Mouse (Mus musculus) adrenal gland, adult 18-20 months (tissue): ENCODE results near the gene Sike1. TPM values are rescaled to one million over a fixed set of nuclear protein-coding genes. Genes with fewer than 3 reads are reported as not detected.

Source experiments
- DNase-seq, 2 experiments: peaks; one replicate each; pipeline ENCODE4 v3.0.0; 2021 to 2022; ENCODE audit warnings: low spot score in 2 of 2
- long read RNA-seq, 2 experiments: library from polyadenylated mRNA; stranded (forward); transcript quantifications; one replicate each; pipeline ENCODE4 v2.0.0; 2021
- total RNA-seq, 2 experiments: library from RNA; stranded (reverse); gene quantifications; 1 replicate in 1 of 2; 2 replicates in 1 of 2; pipeline ENCODE4 v1.2.3; 2021

Sike1 gene
- total RNA-seq: 10 to 100 TPM; 62.0 to 70.6 TPM
- long read RNA-seq, experiment 1, full-length matches to known transcripts: 26 of 31 reads
- long read RNA-seq, experiment 1, partial matches to known transcripts: 1 of 31 reads
- long read RNA-seq, experiment 1, other reads (novel, unspliced or antisense): 4 of 31 reads
- long read RNA-seq, experiment 2, full-length matches to known transcripts: 59 of 66 reads
- long read RNA-seq, experiment 2, partial matches to known transcripts: 3 of 66 reads
- long read RNA-seq, experiment 2, other reads (novel, unspliced or antisense): 4 of 66 reads

DNA sequence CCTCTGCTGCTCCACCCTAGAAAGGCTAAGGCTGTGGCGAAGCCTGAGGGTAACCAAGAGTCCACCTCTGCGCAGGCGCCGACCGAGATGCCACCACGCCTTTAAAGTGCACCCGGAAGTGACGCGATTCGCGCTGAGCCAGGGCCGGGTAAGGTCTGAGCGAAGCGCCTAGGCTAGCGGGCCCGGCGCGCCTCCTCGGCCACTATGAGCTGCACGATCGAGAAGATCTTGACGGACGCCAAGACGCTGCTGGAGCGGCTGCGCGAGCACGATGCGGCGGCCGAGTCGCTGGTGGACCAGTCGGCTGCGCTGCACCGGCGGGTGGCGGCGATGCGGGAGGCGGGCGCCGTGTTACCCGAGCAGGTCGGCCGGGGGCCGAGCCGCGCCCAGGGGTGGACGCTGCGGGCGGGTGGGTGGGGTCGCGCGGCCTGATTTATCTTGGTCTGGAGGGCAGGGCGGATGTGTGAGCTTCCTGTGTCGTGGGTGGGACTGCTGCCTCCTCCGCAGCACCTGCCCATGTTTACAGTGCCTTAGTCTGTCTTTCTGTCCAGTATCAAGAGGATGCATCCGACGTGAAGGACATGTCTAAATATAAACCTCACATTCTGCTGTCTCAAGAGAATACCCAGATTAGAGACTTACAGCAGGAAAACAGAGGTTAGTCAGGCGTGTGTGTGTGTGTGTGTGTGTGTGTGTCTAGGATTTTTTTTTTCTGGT, at the start of gene Sike1:
Gene Sike1 (plus strand): TSS at position 104 of the 717 bp plus-strand sequence.
- DNase-seq: peak; percentile 95 to 96

- DNase-seq: no peak
These were observed 49.2 kb upstream of the Sike1 start for GRCm38 (mm10) chr3:102946312-102946711.

GRCm38 (mm10) chr3:102946861-102947260, 48.6 kb upstream of the Sike1 start:
- no peak for DNase-seq

GRCm38 (mm10) chr3:102954476-102954875, 41.0 kb upstream of the Sike1 start:
- no peak for DNase-seq

DNA sequence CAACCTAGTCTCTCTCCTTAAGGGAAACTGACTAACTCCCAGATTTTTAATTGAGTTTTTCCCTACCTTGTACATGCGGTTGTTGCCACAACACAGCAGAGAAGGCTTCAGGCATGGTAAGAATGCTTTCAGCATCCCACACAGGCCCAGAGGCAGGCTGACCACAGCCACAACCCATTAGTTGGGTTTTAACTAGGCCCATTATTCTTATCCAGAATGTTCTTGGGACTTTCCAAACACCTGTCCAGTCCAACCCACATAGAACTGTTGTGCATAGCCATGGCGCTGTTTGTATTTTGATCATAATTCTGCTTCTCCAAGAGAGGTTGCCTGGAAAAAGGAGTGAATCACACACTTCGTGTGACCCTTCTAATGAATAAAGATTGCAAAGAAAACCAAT, 40.4 kb upstream of the Sike1 start:
- DNase-seq: no peak

- no peak for DNase-seq
These were observed 39.9 kb upstream of the Sike1 start for GRCm38 (mm10) chr3:102955596-102955995.

DNA sequence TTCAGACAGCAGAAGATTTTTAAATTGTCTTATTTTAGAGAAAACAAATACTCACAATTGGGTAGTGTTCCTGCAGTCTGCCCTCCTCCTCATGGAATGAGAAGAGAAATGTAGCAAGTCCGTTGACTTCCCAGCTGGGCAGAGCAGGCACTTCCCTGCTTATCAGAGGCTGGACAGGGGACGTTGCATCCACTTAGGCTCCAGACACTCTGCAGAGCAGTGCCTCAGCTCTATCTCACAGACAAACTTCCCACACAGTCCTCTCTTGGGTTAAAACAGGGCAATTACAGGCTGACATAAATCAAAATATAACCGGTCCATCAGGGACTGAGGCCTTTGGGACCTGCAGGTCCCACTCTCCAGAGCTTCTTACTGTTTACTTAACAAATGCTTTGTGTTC, 31.5 kb upstream of the Sike1 start, which contains the start of gene Nr1h5:
Gene Nr1h5 (minus strand): TSS at position 101 of the 400 bp plus-strand sequence.
- DNase-seq: no peak

DNA sequence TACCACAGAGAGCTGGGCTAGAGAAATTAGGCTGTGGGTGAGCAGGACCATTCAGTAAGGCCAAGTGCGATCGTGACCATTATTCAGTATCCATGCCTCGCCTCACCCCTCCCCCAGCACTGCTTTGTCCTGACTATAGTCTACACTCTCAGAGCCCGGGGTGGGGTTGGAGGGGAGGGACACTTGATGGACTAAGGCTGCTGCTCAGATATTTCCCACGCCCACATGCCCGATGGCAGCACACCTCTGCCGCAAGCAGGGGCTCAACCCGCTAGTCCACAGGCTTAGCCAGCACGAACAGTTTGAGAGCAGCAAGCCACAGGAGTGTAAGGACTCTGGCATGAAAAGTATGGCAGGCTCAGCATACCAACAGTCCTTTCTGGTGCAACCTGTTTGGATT, 25.4 kb upstream of the Sike1 start:
- DNase-seq: no peak

GRCm38 (mm10) chr3:102970508-102970907, 25.0 kb upstream of the Sike1 start:
- DNase-seq: no peak

DNA sequence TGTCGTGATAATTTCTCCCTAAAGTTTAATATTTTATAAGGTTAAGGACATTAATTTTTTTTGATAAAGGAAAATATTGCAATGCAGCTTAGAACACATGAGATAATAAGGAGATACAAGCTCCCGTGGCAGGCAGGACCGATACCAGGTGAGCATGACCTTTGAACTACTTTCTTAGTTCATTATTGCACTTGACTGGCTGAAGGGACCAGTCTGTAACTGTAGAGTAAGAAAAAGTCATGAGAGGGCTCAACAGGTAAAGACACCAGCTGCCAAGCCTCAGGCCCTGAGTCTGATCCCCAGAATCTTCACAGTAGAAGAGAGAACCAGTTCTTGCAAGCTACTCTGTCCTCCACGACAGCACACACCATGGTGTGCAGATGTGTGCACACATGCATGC, 18.6 kb upstream of the Sike1 start:
- DNase-seq: no peak

DNA sequence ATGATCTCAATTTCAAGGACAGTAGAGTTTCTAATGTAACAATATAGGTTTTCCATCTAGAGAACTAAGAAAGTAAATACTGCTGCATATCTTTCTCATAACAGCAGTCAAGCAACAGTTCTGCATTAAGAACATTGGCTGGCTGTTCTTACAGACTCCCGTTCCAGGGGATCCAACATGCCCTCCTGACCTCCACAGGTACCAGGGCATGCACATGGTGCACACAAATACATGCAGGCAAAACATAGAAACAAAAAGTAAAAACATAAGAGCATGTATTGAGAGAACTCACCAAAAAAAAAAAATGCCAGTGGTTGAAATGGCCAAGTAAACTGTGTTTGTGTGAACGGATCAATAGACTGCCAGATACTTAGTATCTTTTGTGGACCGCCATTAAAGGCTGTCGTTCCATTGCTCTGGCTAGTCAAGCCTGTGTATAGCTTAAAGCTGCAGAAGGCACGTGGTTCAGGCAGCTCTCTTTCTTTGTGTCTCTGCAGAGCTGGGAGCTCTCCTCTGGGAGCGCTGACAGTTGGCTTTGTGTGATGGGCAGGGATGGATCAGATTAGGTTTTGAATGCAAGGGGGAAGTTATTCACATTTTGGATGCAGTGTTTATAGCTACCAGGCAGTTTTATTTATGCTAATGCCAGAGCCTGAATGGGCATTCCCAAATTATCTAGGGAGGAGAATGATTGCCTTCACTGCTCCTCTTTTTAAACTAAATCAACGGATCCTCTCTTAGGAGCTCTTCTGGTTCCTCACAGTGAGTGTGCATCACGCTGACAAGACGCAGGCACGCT, 15.8 kb upstream of the Sike1 start:
- no peak for DNase-seq

GRCm38 (mm10) chr3:102980349-102980736, 15.2 kb upstream of the Sike1 start:
- no peak for DNase-seq

- DNase-seq: no peak
These were observed 4.5 kb upstream of the Sike1 start for GRCm38 (mm10) chr3:102991041-102991440.

DNA sequence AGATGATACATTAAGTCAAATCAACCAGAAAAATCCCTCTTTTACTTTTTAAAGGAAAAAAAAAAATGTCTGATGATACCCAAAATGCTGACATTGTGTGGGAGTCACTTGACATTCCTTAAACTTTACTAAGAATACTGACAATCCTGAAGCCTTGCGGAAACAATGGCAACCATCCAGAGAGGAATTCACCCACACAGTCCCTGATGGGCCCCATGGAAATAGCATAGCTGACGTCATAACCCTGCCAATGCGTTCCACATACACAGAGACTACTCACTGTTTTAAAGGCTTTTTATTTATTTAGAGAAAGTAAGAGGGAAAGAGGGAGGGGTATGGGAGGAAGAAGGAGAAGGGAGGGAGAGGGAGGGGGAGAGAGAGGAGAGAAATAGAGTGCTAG, 2.6 kb upstream of the Sike1 start:
- DNase-seq: no peak

GRCm38 (mm10) chr3:102995233-102995604, 289 bp upstream of the Sike1 start:
- no peak for DNase-seq

- DNase-seq: no peak
These were observed 1.5 kb downstream of the Sike1 start for GRCm38 (mm10) chr3:102997036-102997435.

DNA sequence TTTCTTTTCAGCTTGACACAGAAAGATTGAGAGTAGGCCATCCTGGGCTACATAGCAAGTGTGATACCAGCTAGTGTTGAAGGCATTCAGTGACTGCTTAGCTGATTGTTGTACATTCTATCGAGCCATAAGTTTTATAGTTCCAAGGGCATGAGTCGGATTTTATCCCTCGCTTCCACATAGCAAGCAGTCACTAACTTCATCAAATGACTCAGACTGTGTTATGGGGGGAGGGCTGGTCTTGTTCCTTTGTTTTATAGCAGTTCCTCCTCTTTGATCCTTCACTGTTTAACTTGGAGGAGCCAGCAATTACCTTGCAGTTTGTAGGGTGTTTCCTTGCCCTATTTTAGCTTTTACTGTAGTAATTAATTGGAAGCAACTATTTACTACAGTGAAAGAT, 2.1 kb downstream of the Sike1 start:
- no peak for DNase-seq

DNA sequence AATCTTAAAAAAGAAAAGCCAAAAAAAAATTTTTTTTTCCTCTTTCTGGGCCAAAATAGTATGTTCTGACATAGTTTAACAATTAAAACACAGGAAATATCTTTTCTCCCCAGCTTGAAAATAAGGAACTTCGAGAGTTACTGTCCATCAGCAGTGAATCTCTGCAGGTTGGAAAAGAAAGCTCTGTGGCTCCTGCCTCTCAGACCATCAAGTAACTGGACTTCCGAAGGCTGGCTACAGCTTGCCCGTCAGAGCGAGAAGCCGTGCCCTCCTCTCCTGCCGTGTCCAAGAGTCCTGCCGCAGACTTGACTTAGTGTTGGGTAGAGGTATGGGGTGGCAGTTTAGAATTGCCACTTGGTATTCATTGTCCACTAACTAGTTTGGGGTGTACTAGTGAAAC, 6.1 kb downstream of the Sike1 start:
- no peak for DNase-seq

- DNase-seq: no peak
These were observed 21.8 kb downstream of the Sike1 start for GRCm38 (mm10) chr3:103017350-103017749.

DNA sequence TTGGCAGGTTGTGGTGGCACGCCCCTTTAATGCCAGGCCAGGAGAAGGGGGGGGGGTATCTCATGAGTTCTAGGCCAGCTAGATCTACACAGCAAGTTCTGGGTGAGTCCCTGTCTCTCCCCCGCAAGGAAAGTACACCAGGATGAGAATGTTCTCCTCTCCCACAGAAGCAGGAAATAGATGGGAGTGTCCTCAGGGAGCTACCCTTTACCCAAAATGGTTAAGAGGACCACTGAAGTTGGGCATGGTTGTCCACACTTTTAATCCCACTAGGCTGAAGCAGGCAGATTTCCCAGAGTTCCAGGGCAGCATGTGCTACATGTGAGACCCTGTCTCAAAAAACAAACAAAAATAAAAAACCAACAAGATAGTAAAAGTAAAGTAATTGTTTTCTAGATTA, 24.0 kb downstream of the Sike1 start:
- DNase-seq: no peak

DNA sequence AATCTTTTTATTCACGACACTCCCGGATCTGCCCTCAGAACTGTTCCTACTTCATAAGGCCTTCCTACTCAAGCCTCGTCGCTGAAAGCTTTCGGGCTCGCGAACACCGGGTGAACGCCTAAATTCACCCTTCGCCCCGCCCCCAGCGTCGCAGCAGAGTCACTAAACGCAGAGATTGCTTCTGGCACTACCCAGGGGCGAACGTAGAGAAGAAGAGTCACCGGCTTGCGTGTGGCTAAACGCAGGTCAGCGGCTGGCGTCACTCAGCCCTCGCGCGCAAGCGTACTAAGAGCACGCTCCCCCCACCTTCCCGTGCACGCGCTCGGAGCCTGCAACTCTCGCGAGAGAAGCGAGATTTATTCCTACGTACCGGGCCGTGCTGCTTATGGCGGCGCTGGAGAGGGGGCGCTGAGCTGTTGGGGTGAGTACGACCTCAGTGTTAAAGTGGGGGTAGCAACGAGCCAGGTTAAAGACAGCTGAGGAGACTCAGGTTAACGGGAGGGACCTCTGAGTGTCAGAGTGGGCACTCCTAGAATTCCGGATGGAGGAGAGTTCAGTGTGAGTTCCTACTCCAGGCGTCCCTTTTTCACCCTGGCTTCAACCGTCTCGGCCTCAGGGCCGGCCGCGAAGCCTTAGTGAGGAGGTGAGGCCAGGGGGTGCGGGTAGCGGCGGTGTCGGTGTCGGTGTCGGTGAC, 24.9 kb downstream of the Sike1 start, which contains the start of gene Csde1:
Gene Csde1 (plus strand): TSS at position 178 of the 694 bp plus-strand sequence.
- DNase-seq: peak; percentile 95 to 96
